Mouse (Mus musculus): Measurements from ENCODE around the gene Slc5a9. TPM values are rescaled to one million over a fixed set of nuclear protein-coding genes. Genes with fewer than 3 reads are reported as not detected.

The Slc5a9 gene
- total RNA-seq, 2 experiments from 2014 or later = not detected

- peak; percentile 36 to 78 for DNase-seq (ENCODE audit: low spot score in 2 of 2)
- TF ChIP-seq CTCF (conservative IDR thresholded peaks at IDR 0.05) = no peak
- Histone ChIP-seq H3K27ac (no peak overlapping the region), H3K4me3 (no peak overlapping the region)
Observed at GRCm38 (mm10) chr4:111866701-111867100, 36.0 kb downstream of the Slc5a9 start.

GRCm38 (mm10) chr4:111852626-111853025, 50.1 kb downstream of the Slc5a9 start:
- DNase-seq (ENCODE audit: low spot score in 2 of 2) = no peak
- Histone ChIP-seq H3K27ac (no peak overlapping the region), H3K4me3 (no peak overlapping the region)
- no peak for TF ChIP-seq CTCF (conservative IDR thresholded peaks at IDR 0.05)

GRCm38 (mm10) chr4:111838882-111839281, 63.8 kb downstream of the Slc5a9 start:
- TF ChIP-seq CTCF (conservative IDR thresholded peaks at IDR 0.05) = no peak
- no peak overlapping the region for H3K4me3 ChIP-seq
- H3K27ac ChIP-seq = no peak overlapping the region
- DNase-seq (ENCODE audit: low spot score in 2 of 2) = no peak

Other genes starting within 250 kb of the Slc5a9 start
- gene Spata6, start 182.9 kb downstream of the Slc5a9 start, total RNA-seq (2021) = 1 to 10 TPM; 2.2 to 3.1 TPM
- not detected for gene Skint8, start 16.5 kb upstream of the Slc5a9 start, total RNA-seq (2021)
- gene Skint7, start 70.0 kb upstream of the Slc5a9 start, total RNA-seq (2021) = under 1 TPM; 0.26 to 0.37 TPM
- not detected for gene Skint1, start 103.4 kb upstream of the Slc5a9 start, total RNA-seq (2021)
- not detected for gene Skint4, start 169.1 kb upstream of the Slc5a9 start, total RNA-seq (2021)